Mouse (Mus musculus): Measurements from ENCODE around the gene Nostrin. TPM values are rescaled to one million over a fixed set of nuclear protein-coding genes. Genes with fewer than 3 reads are reported as not detected.

Nostrin gene
- polyA plus RNA-seq (2012; rRNA removed) (3.4 and 5.0 TPM in 2 replicates), polyA plus RNA-seq (2014; fragmentation: Nextera tagmentation; extraction: Ambion mirVana) (8.2 and 10.0 TPM in 2 replicates)

GRCm38 (mm10) chr2:69135661-69136576 lies at the start of gene Nostrin:
Nostrin (plus strand) TSS chr2:69135800.
- no peaks in the 10 kb centered on the region for H3K9me3 ChIP-seq (ENCODE audit: control insufficient read depth, low read length)
- peak within 1 kb of the TSS; percentile 34 to 56 for H3K4me3 ChIP-seq (ENCODE audit: insufficient read depth in 1 of 2, low read depth in 2 of 2, low read length in 2 of 2)
- DNase-seq (ENCODE audit: low read depth in 3 of 3, low spot score in 3 of 3): peak; percentile 23 to 30 (median 26)
- ATAC-seq (ENCODE audit: insufficient read depth): peak; percentile 59
- no peak within 1 kb of the TSS for H3K9ac ChIP-seq (replicated peaks)
- H3K27ac ChIP-seq: no peak within 1 kb of the TSS
- H3K4me2 ChIP-seq (ENCODE audit: low read depth): peak within 1 kb of the TSS; percentile 45
- H3K36me3 ChIP-seq (replicated peaks; ENCODE audit: control insufficient read depth, insufficient read depth, low read depth): no peaks in the 10 kb centered on the region
- H3K4me1 ChIP-seq (replicated peaks; ENCODE audit: control insufficient read depth in 2 of 2, insufficient read depth in 2 of 2, low read length in 1 of 2): peaks cover 0 to 11% of the 10 kb centered on the region in 2 experiments; a peak in 2 of 4 replicates
- TF ChIP-seq EP300 (IDR thresholded peaks at IDR 0.05; ENCODE audit: low read depth) (no peak), CTCF (IDR thresholded peaks at IDR 0.05; ENCODE audit: low read depth) (no peak)
- no peaks in the 10 kb centered on the region for H3K27me3 ChIP-seq (ENCODE audit: control insufficient read depth, insufficient read depth, low read length)
- WGBS (ENCODE audit: insufficient replicate concordance): 12% methylated on average over 15 of the region's 15 CpGs

GRCm38 (mm10) chr2:69086505-69087260 lies 48.9 kb upstream of the Nostrin start:
- Histone ChIP-seq H3K4me2 (ENCODE audit: low read depth) (no peak overlapping the region), H3K4me3 (ENCODE audit: insufficient read depth in 1 of 2, low read depth in 2 of 2, low read length in 2 of 2) (no peak overlapping the region), H3K36me3 (replicated peaks; ENCODE audit: control insufficient read depth, insufficient read depth, low read depth) (no peaks in the 10 kb centered on the region), H3K27me3 (ENCODE audit: control insufficient read depth, insufficient read depth, low read length) (no peaks in the 10 kb centered on the region), H3K4me1 (replicated peaks; ENCODE audit: control insufficient read depth in 2 of 2, insufficient read depth in 2 of 2, low read length in 1 of 2) (no peaks in the 10 kb centered on the region), H3K9ac (replicated peaks) (no peak overlapping the region), H3K27ac (no peak overlapping the region), H3K9me3 (ENCODE audit: control insufficient read depth, low read length) (no peaks in the 10 kb centered on the region)
- no peak for DNase-seq (ENCODE audit: low read depth in 3 of 3, low spot score in 3 of 3)
- TF ChIP-seq CTCF (IDR thresholded peaks at IDR 0.05; ENCODE audit: low read depth) (no peak), EP300 (IDR thresholded peaks at IDR 0.05; ENCODE audit: low read depth) (no peak)
- ATAC-seq (ENCODE audit: insufficient read depth): no peak
- 64% methylated on average over 8 of the region's 8 CpGs for WGBS (ENCODE audit: insufficient replicate concordance)

- no peak for ATAC-seq (ENCODE audit: insufficient read depth)
- Histone ChIP-seq H3K4me2 (ENCODE audit: low read depth) (no peak overlapping the region), H3K4me3 (ENCODE audit: insufficient read depth in 1 of 2, low read depth in 2 of 2, low read length in 2 of 2) (no peak overlapping the region), H3K27me3 (ENCODE audit: control insufficient read depth, insufficient read depth, low read length) (no peaks in the 10 kb centered on the region), H3K36me3 (replicated peaks; ENCODE audit: control insufficient read depth, insufficient read depth, low read depth) (no peaks in the 10 kb centered on the region), H3K9ac (replicated peaks) (no peak overlapping the region), H3K9me3 (ENCODE audit: control insufficient read depth, low read length) (no peaks in the 10 kb centered on the region), H3K27ac (no peak overlapping the region), H3K4me1 (replicated peaks; ENCODE audit: control insufficient read depth in 2 of 2, insufficient read depth in 2 of 2, low read length in 1 of 2) (no peaks in the 10 kb centered on the region)
- no peak for DNase-seq (ENCODE audit: low read depth in 3 of 3, low spot score in 3 of 3)
- no peak for TF ChIP-seq EP300 (IDR thresholded peaks at IDR 0.05; ENCODE audit: low read depth)
- TF ChIP-seq CTCF (IDR thresholded peaks at IDR 0.05; ENCODE audit: low read depth): no peak
These were observed 39.8 kb upstream of the Nostrin start for GRCm38 (mm10) chr2:69095836-69096235.

- 77% methylated on average over 4 of the region's 4 CpGs for WGBS (ENCODE audit: insufficient replicate concordance)
- H3K4me2 ChIP-seq (ENCODE audit: low read depth): no peak overlapping the region
- H3K27ac ChIP-seq: no peak overlapping the region
- no peak for DNase-seq (ENCODE audit: low read depth in 3 of 3, low spot score in 3 of 3)
- H3K9me3 ChIP-seq (ENCODE audit: control insufficient read depth, low read length): no peaks in the 10 kb centered on the region
- H3K27me3 ChIP-seq (ENCODE audit: control insufficient read depth, insufficient read depth, low read length): no peaks in the 10 kb centered on the region
- TF ChIP-seq EP300 (IDR thresholded peaks at IDR 0.05; ENCODE audit: low read depth) (no peak), CTCF (IDR thresholded peaks at IDR 0.05; ENCODE audit: low read depth) (no peak)
- H3K9ac ChIP-seq (replicated peaks): no peak overlapping the region
- no peak for ATAC-seq (ENCODE audit: insufficient read depth)
- no peaks in the 10 kb centered on the region for H3K36me3 ChIP-seq (replicated peaks; ENCODE audit: control insufficient read depth, insufficient read depth, low read depth)
- no peak overlapping the region for H3K4me3 ChIP-seq (ENCODE audit: insufficient read depth in 1 of 2, low read depth in 2 of 2, low read length in 2 of 2)
- H3K4me1 ChIP-seq (replicated peaks; ENCODE audit: control insufficient read depth in 2 of 2, insufficient read depth in 2 of 2, low read length in 1 of 2): no peaks in the 10 kb centered on the region
These were observed 38.8 kb upstream of the Nostrin start for GRCm38 (mm10) chr2:69096821-69097220.

- Histone ChIP-seq H3K27ac (no peak overlapping the region), H3K27me3 (ENCODE audit: control insufficient read depth, insufficient read depth, low read length) (no peaks in the 10 kb centered on the region), H3K4me1 (replicated peaks; ENCODE audit: control insufficient read depth in 2 of 2, insufficient read depth in 2 of 2, low read length in 1 of 2) (no peaks in the 10 kb centered on the region), H3K4me2 (ENCODE audit: low read depth) (no peak overlapping the region), H3K36me3 (replicated peaks; ENCODE audit: control insufficient read depth, insufficient read depth, low read depth) (no peaks in the 10 kb centered on the region), H3K9me3 (ENCODE audit: control insufficient read depth, low read length) (no peaks in the 10 kb centered on the region), H3K4me3 (ENCODE audit: insufficient read depth in 1 of 2, low read depth in 2 of 2, low read length in 2 of 2) (no peak overlapping the region), H3K9ac (replicated peaks) (no peak overlapping the region)
- DNase-seq (ENCODE audit: low read depth in 3 of 3, low spot score in 3 of 3) (no peak), ATAC-seq (ENCODE audit: insufficient read depth) (no peak)
- WGBS (ENCODE audit: insufficient replicate concordance): 89% methylated on average over 2 of the region's 2 CpGs
- TF ChIP-seq EP300 (IDR thresholded peaks at IDR 0.05; ENCODE audit: low read depth): no peak
These were observed 38.1 kb upstream of the Nostrin start for GRCm38 (mm10) chr2:69097526-69097925.
